Comparison of ENCODE assay signal across 15 mouse cellular contexts in genomic region chr11:77806218-77806617, GRCm38 (mm10). TPM values are rescaled to one million over a fixed set of nuclear protein-coding genes. Genes with fewer than 3 reads are reported as not detected.
DNase-seq lines count a peak whose midpoint lies in the region; ATAC-seq and TF ChIP-seq lines count a peak whose summit lies in the region.
"Had no signal": no experiment of that assay in that cellular context is flagged by ENCODE, and none has a peak within 500 bp of the region (broad histone marks: within the 10 kb centered on the region; RNA-seq: fewer than 3 reads in every experiment).

No protein-coding gene starts in this region.

- intact Hi-C loops in gastrocnemius, adult 2 months (cut with DNase I), result no loop called here

- peak; percentile 72 for DNase-seq in gastrocnemius, adult 2 months
- no peak for DNase-seq in gastrocnemius, postnatal 4 days (ENCODE audit: low spot score in 2 of 2)
- no peak for DNase-seq in lung, postnatal 0 days (ENCODE audit: low spot score)
- no peak for DNase-seq in lung, postnatal 14 days
- no peak for DNase-seq in stomach, postnatal 0 days (ENCODE audit: low spot score)
- DNase-seq in c-Kit-positive CD71-positive TER-119-positive erythroid progenitor cells, embryonic 14.5 days (ENCODE audit: low spot score), result no peak
- DNase-seq: adrenal gland, postnatal 25 days; cerebellum, adult 9-10 months; lung, adult 18-20 months; thymus, postnatal 4 days had no signal

- TF ChIP-seq EP300 in lung, postnatal 0 days (IDR thresholded peaks at IDR 0.05), result no peak
- no peak for TF ChIP-seq EP300 in stomach, postnatal 0 days (optimal IDR thresholded peaks at IDR 0.05)

- ATAC-seq in intestine, postnatal 0 days, result no peak
- no peak for ATAC-seq in intestine, embryonic 16.5 days
- ATAC-seq in lung, postnatal 0 days, result no peak
- 0 out of 2 replicates have a peak, but pooled peaks have one; percentile 18 for ATAC-seq in stomach, postnatal 0 days (ENCODE audit: low FRiP score, low TSS enrichment)
- ATAC-seq: Patski had no signal

- H3K4me2 ChIP-seq in intestine, postnatal 0 days (replicated peaks; ENCODE audit: low read depth), result no peak overlapping the region
- H3K4me2 ChIP-seq in intestine, embryonic 16.5 days (ENCODE audit: low read depth, low read length), result no peak overlapping the region
- H3K4me2 ChIP-seq in lung, postnatal 0 days (replicated peaks; ENCODE audit: low read depth, low read length), result no peak overlapping the region
- H3K4me2 ChIP-seq in stomach, postnatal 0 days (replicated peaks; ENCODE audit: low read depth), result no peak overlapping the region
- H3K4me2 ChIP-seq: embryonic facial prominence, embryonic 13.5 days had no signal

- no peak overlapping the region for H3K4me3 ChIP-seq in gastrocnemius, adult 2 months
- H3K4me3 ChIP-seq in intestine, postnatal 0 days (ENCODE audit: low read depth, low read length), result no peak overlapping the region
- no peak overlapping the region for H3K4me3 ChIP-seq in intestine, embryonic 16.5 days (ENCODE audit: low read length)
- H3K4me3 ChIP-seq in lung, postnatal 0 days (ENCODE audit: low read depth, low read length), result no peak overlapping the region
- H3K4me3 ChIP-seq in stomach, postnatal 0 days (ENCODE audit: low read depth, low read length), result no peak overlapping the region
- H3K4me3 ChIP-seq: embryonic facial prominence, embryonic 13.5 days had no signal

- H3K4me1 ChIP-seq in intestine, postnatal 0 days (replicated peaks; ENCODE audit: control insufficient read depth, insufficient read depth, low read length), result no peaks in the 10 kb centered on the region; the same call in 1 of the 2 replicates
- H3K4me1 ChIP-seq in intestine, embryonic 16.5 days (ENCODE audit: control insufficient read depth, insufficient read depth, low read length), result peaks cover 10% of the 10 kb centered on the region
- H3K4me1 ChIP-seq in lung, postnatal 0 days (ENCODE audit: insufficient read depth, low read depth, low read length), result peaks cover 9% of the 10 kb centered on the region; the same call in 1 of the 2 replicates
- H3K4me1 ChIP-seq in stomach, postnatal 0 days (replicated peaks; ENCODE audit: control insufficient read depth, insufficient read depth), result peaks cover 11% of the 10 kb centered on the region; the same call in 1 of the 2 replicates

- peak; percentile 53 for TF ChIP-seq CTCF in gastrocnemius, adult 2 months (IDR thresholded peaks at IDR 0.05)
- peak; percentile 47 for TF ChIP-seq CTCF in intestine, postnatal 0 days (IDR thresholded peaks at IDR 0.05; ENCODE audit: low read depth)
- peak; percentile 20; the same call in 1 of the 2 replicates for TF ChIP-seq CTCF in lung, postnatal 0 days (IDR thresholded peaks at IDR 0.05)
- peak; percentile 46 for TF ChIP-seq CTCF in stomach, postnatal 0 days (IDR thresholded peaks at IDR 0.05; ENCODE audit: low read depth)

- no peaks in the 10 kb centered on the region for H3K27me3 ChIP-seq in intestine, postnatal 0 days (replicated peaks; ENCODE audit: control insufficient read depth, insufficient read depth, low read length)
- no peaks in the 10 kb centered on the region for H3K27me3 ChIP-seq in intestine, embryonic 16.5 days (replicated peaks; ENCODE audit: control insufficient read depth, insufficient read depth, low read length)
- H3K27me3 ChIP-seq in lung, postnatal 0 days (replicated peaks; ENCODE audit: insufficient read depth, low read length), result no peaks in the 10 kb centered on the region
- H3K27me3 ChIP-seq in stomach, postnatal 0 days (ENCODE audit: control insufficient read depth, insufficient read depth, low read length), result no peaks in the 10 kb centered on the region
- H3K27me3 ChIP-seq: embryonic facial prominence, embryonic 13.5 days; Patski had no signal

- H3K36me3 ChIP-seq in intestine, postnatal 0 days (ENCODE audit: control insufficient read depth, insufficient read depth), result no peaks in the 10 kb centered on the region
- no peaks in the 10 kb centered on the region for H3K36me3 ChIP-seq in intestine, embryonic 16.5 days (ENCODE audit: control insufficient read depth, insufficient read depth, low read length)
- no peaks in the 10 kb centered on the region for H3K36me3 ChIP-seq in lung, postnatal 0 days (ENCODE audit: insufficient read depth, low read length)
- no peaks in the 10 kb centered on the region for H3K36me3 ChIP-seq in stomach, postnatal 0 days (ENCODE audit: control insufficient read depth, insufficient read depth, low read length)
- H3K36me3 ChIP-seq: embryonic facial prominence, embryonic 13.5 days had no signal

- H3K27ac ChIP-seq in gastrocnemius, adult 2 months, result peak overlapping the region; percentile 92
- H3K27ac ChIP-seq in intestine, postnatal 0 days (ENCODE audit: low read depth, low read length), result no peak overlapping the region
- no peak overlapping the region for H3K27ac ChIP-seq in intestine, embryonic 16.5 days (ENCODE audit: low read length)
- no peak overlapping the region for H3K27ac ChIP-seq in lung, postnatal 0 days (ENCODE audit: low read length)
- no peak overlapping the region for H3K27ac ChIP-seq in stomach, postnatal 0 days (replicated peaks)
- H3K27ac ChIP-seq: embryonic facial prominence, embryonic 13.5 days had no signal

- H3K9ac ChIP-seq in intestine, postnatal 0 days (ENCODE audit: low read depth, low read length), result no peak overlapping the region
- no peak overlapping the region for H3K9ac ChIP-seq in intestine, embryonic 16.5 days (ENCODE audit: low read depth, low read length)
- no peak overlapping the region for H3K9ac ChIP-seq in lung, postnatal 0 days (replicated peaks; ENCODE audit: low read depth)
- H3K9ac ChIP-seq in stomach, postnatal 0 days (ENCODE audit: low read length), result no peak overlapping the region
- H3K9ac ChIP-seq: embryonic facial prominence, embryonic 13.5 days had no signal

- H3K9me3 ChIP-seq in intestine, postnatal 0 days (ENCODE audit: control insufficient read depth), result no peaks in the 10 kb centered on the region
- no peaks in the 10 kb centered on the region for H3K9me3 ChIP-seq in intestine, embryonic 16.5 days (ENCODE audit: control insufficient read depth, low read length)
- H3K9me3 ChIP-seq in lung, postnatal 0 days (ENCODE audit: low read length), result no peaks in the 10 kb centered on the region
- no peaks in the 10 kb centered on the region for H3K9me3 ChIP-seq in stomach, postnatal 0 days (ENCODE audit: control insufficient read depth, low read length)
- H3K9me3 ChIP-seq: embryonic facial prominence, embryonic 13.5 days had no signal

- 27% methylated on average over 2 of the region's 2 CpGs for WGBS in intestine, postnatal 0 days
- WGBS in intestine, embryonic 16.5 days, result 27% methylated on average over 2 of the region's 2 CpGs
- 33% methylated on average over 2 of the region's 2 CpGs for WGBS in lung, postnatal 0 days
- WGBS in stomach, postnatal 0 days, result 26% methylated on average over 2 of the region's 2 CpGs

RNA-seq across cellular contexts. Expression of gene Gm10277, which starts 18.7 kb away (rescaled TPM):
- total RNA-seq in gastrocnemius, adult 2 months (2021), result not detected
- not detected for total RNA-seq in gastrocnemius, postnatal 4 days (2021)
- polyA plus RNA-seq in intestine, postnatal 0 days (2015; fragmentation: Nextera tagmentation; extraction: Ambion mirVana), result 0.53 and 0.72 TPM in 2 replicates
- polyA plus RNA-seq in intestine, embryonic 16.5 days (2015; fragmentation: Nextera tagmentation; extraction: Ambion mirVana), result 0.89 and 1.0 TPM in 2 replicates
- 0.90 and 1.2 TPM in 2 replicates for polyA plus RNA-seq in lung, postnatal 0 days (2015; fragmentation: Nextera tagmentation; extraction: Ambion mirVana)
- 0.40 TPM in 2 replicates for polyA plus RNA-seq in stomach, postnatal 0 days (2015; fragmentation: Nextera tagmentation; extraction: Ambion mirVana)
- total RNA-seq: adrenal gland, postnatal 25 days; left cerebral cortex, postnatal 10 days had no signal

RNA-seq across cellular contexts. Expression of gene Myo18a, which starts 43.2 kb away (rescaled TPM):
- 100 to 1,000 TPM; 345 to 399 TPM for total RNA-seq in gastrocnemius, adult 2 months (2021)
- 100 to 1,000 TPM; 261 to 280 TPM for total RNA-seq in gastrocnemius, postnatal 4 days (2021)
- polyA plus RNA-seq in intestine, postnatal 0 days (2015; fragmentation: Nextera tagmentation; extraction: Ambion mirVana), result 25.4 and 30.7 TPM in 2 replicates
- 31.2 and 31.8 TPM in 2 replicates for polyA plus RNA-seq in intestine, embryonic 16.5 days (2015; fragmentation: Nextera tagmentation; extraction: Ambion mirVana)
- 21.6 and 33.3 TPM in 2 replicates for polyA plus RNA-seq in lung, postnatal 0 days (2015; fragmentation: Nextera tagmentation; extraction: Ambion mirVana)
- 34.3 and 38.7 TPM in 2 replicates for polyA plus RNA-seq in stomach, postnatal 0 days (2015; fragmentation: Nextera tagmentation; extraction: Ambion mirVana)
